Mouse (Mus musculus) lung, embryonic 14.5 days (tissue): ENCODE measurements around the gene Ube2m. TPM values are rescaled to one million over a fixed set of nuclear protein-coding genes. Genes with fewer than 3 reads are reported as not detected.

Experiments used
- ATAC-seq: fragments of 200-750 bp; cut with Nextera tagmentation; 2 replicates; pipeline ENCODE4 v1.8.0; 2017; ENCODE audit warnings: mild to moderate bottlenecking, moderate TSS enrichment, moderate library complexity; ENCODE audit not compliant: insufficient read depth
- DNase-seq: peaks from one replicate; pipeline ENCODE4 v3.0.0-alpha.2; 2015
- H3K27ac ChIP-seq: fragments of 300-500 bp; sonication (generic); 2 replicates; pipeline ENCODE4 v1.5.1; 2014; ENCODE audit warnings: low read depth, mild to moderate bottlenecking, moderate library complexity
- H3K27me3 ChIP-seq: fragments of 300-500 bp; sonication (generic); 2 replicates; pipeline ENCODE4 v1.6.1; 2014; ENCODE audit warnings: low read length, control low read depth; ENCODE audit not compliant: insufficient read depth
- H3K36me3 ChIP-seq: fragments of 300-500 bp; sonication (generic); 2 replicates; pipeline ENCODE4 v1.6.1; 2014; ENCODE audit warnings: control low read depth; ENCODE audit not compliant: insufficient read depth
- H3K4me1 ChIP-seq: fragments of 300-500 bp; sonication (generic); 2 replicates; pipeline ENCODE4 v1.6.1; 2014; ENCODE audit warnings: antibody characterized with exemption, control low read depth; ENCODE audit not compliant: insufficient read depth
- H3K4me2 ChIP-seq: fragments of 300-500 bp; sonication (generic); 2 replicates; pipeline ENCODE4 v1.6.1; 2014; ENCODE audit warnings: mild to moderate bottlenecking
- H3K4me3 ChIP-seq: fragments of 300-500 bp; sonication (generic); 2 replicates; pipeline ENCODE4 v1.5.1; 2014; ENCODE audit warnings: low read depth, low read length
- H3K9ac ChIP-seq: fragments of 300-500 bp; sonication (generic); 2 replicates; pipeline ENCODE4 v1.6.1; 2014
- H3K9me3 ChIP-seq: fragments of 300-500 bp; sonication (generic); 2 replicates; pipeline ENCODE4 v1.6.1; 2016; ENCODE audit warnings: low read depth, low read length, control low read depth
- CTCF ChIP-seq: IDR thresholded peaks from 2 replicates; pipeline ENCODE4 v1.5.1; 2016; ENCODE audit warnings: antibody characterized with exemption, low read depth
- whole genome bisulfite sequencing: fragments of 180-500 bp; shearing (Covaris S2); extraction: QIAGEN DNeasy Blood & Tissue Kit; methylation state at CpG from one replicate; pipeline ENCODE4 v1.1.7; 2014; 5-methylcytosine and 5-hydroxymethylcytosine counted together
- polyA plus RNA-seq: library from polyadenylated mRNA; unstranded; fragments of >200 nt; fragmentation: Nextera tagmentation; extraction: Ambion mirVana; gene quantifications from 2 replicates; pipeline ENCODE4 v1.2.1, GENCODE M21; 2014

Ube2m gene
- polyA plus RNA-seq, 1 experiment from 2014 or later, result 168 TPM

DNA sequence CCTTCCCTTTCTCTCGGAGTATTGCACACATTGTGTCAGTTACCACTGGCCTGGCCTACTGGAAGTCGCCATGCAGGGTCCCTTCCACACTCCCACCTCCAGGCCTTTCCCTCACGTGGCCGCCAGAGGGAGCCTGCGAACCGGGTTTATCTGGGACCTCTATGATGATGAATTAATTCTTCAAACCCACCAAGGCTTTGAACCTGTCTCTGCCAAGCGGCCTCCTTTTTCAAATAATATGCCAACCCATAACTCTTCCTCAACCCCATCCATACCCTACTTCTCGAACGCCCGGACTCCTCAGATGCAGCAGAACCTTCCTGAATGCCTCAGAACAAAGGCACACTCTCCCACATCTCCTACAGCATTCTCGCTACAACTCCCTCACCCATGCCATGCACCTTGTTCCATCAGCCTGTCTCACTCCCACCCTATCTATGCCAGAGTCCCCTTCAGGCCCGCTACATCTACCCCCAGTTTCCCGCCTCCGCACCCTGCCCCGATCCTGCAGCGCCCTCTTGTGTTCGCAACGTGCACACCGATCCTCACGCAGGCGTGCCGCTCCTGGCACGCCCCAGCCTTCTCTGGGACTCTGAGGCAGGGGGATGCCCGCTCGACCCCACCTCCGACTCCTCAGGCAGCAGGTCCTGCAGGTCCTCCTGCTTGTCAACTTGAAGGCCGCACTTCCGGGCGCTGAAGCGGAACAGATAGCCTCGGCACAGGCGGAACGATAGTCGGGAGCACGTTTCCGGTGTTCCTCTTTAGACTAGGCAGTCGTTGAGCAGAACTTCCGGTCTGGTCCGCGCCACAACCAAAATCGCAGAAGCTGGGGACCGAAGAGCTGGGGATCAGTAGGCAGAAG lies 28.7 kb downstream of the Ube2m start:
- Histone ChIP-seq H3K4me3 (peak overlapping the region; percentile 63), H3K9ac (peak overlapping the region; percentile 72), H3K4me2 (peak overlapping the region; percentile 91), H3K36me3 (peaks cover 37% of the 10 kb centered on the region), H3K27me3 (no peaks in the 10 kb centered on the region), H3K9me3 (no peaks in the 10 kb centered on the region), H3K27ac (peak overlapping the region; percentile 96), H3K4me1 (no peaks in the 10 kb centered on the region)
- under 1% methylated on average over 42 of the region's 42 CpGs for WGBS
- peak; percentile 98 for DNase-seq
- ATAC-seq, result peak; percentile 90
- peak; percentile 92 for TF ChIP-seq CTCF

DNA sequence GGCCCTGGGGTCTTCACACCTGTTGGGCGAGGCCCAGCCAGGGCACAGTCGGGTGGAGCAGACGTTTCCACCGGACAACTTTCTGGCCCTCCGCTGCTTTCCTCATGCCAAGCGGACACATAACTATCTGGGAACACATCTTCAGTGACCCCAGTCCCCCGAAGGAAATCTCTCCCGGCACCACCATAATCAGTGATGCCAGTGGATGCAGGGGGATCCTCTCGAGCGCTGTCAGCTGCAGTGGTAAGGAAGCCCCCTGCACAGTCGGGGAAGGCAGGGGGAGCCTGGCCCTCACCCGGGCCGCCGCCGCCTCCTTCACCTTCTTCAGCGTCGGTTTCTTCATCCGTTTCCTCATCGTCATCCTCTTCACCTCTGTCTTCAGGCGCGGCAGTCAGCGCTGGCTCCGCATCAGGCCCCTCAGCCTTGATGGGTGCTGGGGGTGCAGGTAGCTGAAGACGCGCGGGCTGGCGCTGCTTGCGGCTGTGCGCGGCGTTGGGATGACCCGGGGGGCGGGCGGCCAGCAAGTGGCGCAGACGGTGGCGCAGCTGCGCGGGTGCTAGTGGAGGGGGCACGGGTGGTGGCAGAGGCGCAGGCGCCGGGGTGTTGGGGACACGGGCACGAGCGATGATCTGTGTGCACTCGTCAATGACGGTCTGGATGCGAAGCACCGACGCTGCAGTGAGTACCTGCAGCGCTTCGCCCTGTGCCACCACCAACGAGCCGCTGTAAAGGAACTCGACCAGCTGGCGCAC lies 30.6 kb downstream of the Ube2m start:
- Histone ChIP-seq H3K4me3 (no peak overlapping the region), H3K36me3 (peaks cover 41% of the 10 kb centered on the region), H3K9ac (peak overlapping the region; percentile 23; the same call in 1 of the 2 replicates), H3K27me3 (no peaks in the 10 kb centered on the region), H3K9me3 (no peaks in the 10 kb centered on the region), H3K27ac (no peak overlapping the region), H3K4me2 (0 out of 2 replicates have a peak overlapping the region, but pooled peaks have one; percentile 2), H3K4me1 (no peaks in the 10 kb centered on the region)
- TF ChIP-seq CTCF, result no peak
- WGBS, result 39% methylated on average over 57 of the region's 57 CpGs
- DNase-seq, result no peak
- ATAC-seq, result no peak

DNA sequence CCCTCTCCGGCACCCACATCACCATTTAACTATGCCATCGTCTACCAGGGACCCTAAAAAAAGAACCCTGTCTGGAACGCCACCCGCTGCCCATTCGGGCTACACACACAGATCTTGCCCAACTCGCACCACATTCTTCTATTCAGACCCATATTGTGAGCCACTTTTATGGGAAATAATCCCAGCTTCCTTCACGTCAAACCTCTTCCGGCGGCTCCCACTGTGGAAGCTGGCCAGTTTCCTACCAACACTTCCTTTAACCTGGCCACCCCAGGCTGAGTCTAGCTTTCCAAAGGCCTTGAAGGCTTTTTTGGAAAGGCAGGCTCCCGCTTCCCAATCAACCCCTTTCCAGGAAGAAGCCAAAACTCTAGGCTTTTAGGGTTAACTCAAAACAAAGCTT lies 31.5 kb downstream of the Ube2m start:
- Histone ChIP-seq H3K4me3 (no peak overlapping the region), H3K4me2 (no peak overlapping the region), H3K27ac (no peak overlapping the region), H3K9me3 (no peaks in the 10 kb centered on the region), H3K4me1 (no peaks in the 10 kb centered on the region), H3K27me3 (no peaks in the 10 kb centered on the region), H3K36me3 (peaks cover 41% of the 10 kb centered on the region), H3K9ac (no peak overlapping the region; the same call in 1 of the 2 replicates)
- TF ChIP-seq CTCF, result no peak
- DNase-seq (no peak), ATAC-seq (no peak)
- WGBS, result 82% methylated on average over 10 of the region's 10 CpGs

- 85% methylated on average over 17 of the region's 17 CpGs for WGBS
- DNase-seq (no peak), ATAC-seq (no peak)
- no peak overlapping the region for H3K4me3 ChIP-seq
- no peak overlapping the region for H3K4me2 ChIP-seq
- H3K4me1 ChIP-seq, result no peaks in the 10 kb centered on the region
- TF ChIP-seq CTCF, result no peak
- H3K9me3 ChIP-seq, result no peaks in the 10 kb centered on the region
- peaks cover 41% of the 10 kb centered on the region for H3K36me3 ChIP-seq
- no peak overlapping the region for H3K27ac ChIP-seq
- H3K9ac ChIP-seq, result no peak overlapping the region
- no peaks in the 10 kb centered on the region for H3K27me3 ChIP-seq
Measured at GRCm38 (mm10) chr7:13006011-13006410, 32.1 kb downstream of the Ube2m start.

DNA sequence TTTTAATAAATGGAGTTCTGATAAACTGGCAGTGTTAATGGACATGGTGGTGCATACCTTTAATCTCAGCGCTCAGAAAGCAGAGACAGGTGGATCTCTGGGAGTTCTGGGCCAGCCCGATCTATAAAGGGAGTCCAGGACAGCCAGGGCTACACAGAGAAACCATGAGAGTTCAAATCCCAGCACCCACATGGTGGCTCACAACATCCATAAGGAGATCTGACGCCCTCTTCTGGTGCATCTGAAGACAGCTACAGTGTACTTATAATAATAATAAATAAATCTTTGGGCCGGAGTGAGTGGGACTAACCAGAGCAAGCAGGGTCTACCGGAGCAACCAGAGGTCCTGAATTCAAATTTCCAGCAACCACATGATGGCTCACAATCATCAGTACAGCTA lies 34.7 kb downstream of the Ube2m start:
- ATAC-seq (no peak), DNase-seq (no peak)
- Histone ChIP-seq H3K36me3 (peaks cover 41% of the 10 kb centered on the region), H3K4me3 (no peak overlapping the region), H3K9me3 (no peaks in the 10 kb centered on the region), H3K4me2 (no peak overlapping the region), H3K9ac (no peak overlapping the region), H3K4me1 (no peaks in the 10 kb centered on the region), H3K27ac (no peak overlapping the region), H3K27me3 (no peaks in the 10 kb centered on the region)
- WGBS, result 77% methylated on average over 5 of the region's 5 CpGs
- no peak for TF ChIP-seq CTCF

DNA sequence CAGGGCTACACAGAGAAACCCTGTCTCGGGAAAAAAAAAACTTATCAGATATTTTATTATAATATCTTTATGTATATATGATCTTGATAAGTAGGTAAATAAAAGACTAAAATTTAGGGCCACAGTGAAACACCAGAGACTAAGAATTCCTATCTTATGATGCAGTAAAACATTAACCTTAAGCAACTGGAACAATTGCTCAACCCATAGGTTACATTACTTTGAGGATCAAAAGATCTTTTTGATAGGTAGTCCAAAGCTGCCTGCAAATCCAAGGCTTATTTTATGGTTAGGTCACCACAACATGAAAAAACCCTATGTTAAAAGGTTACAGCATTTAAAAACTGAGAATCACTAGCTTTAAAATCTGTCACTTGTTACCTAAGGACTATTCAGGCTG lies 36.5 kb downstream of the Ube2m start:
- Histone ChIP-seq H3K27ac (no peak overlapping the region), H3K4me2 (no peak overlapping the region), H3K4me1 (no peaks in the 10 kb centered on the region), H3K9me3 (no peaks in the 10 kb centered on the region), H3K9ac (no peak overlapping the region), H3K36me3 (peaks cover 23% of the 10 kb centered on the region), H3K27me3 (no peaks in the 10 kb centered on the region), H3K4me3 (no peak overlapping the region)
- 57% methylated on average over 1 of the region's 1 CpGs for WGBS
- no peak for TF ChIP-seq CTCF
- DNase-seq (no peak), ATAC-seq (no peak)

DNA sequence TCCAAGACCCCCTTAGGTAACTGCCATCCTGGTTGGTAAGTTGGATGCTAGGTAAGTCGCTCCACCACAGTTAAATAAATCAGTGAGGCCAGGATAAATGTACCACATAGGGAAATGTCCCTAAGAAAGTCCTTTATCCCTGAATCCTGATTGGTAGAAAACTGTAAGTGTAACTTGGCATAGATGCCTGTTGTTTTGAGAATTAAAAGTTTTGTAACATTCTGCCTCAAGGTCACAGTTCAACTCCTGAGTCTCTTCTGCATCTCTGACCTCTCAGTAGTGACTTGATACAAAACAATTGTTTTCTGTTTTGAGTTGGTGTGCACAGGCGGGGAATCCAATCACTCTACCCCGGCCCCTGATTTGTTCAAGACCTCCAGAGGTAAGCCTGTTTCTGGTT lies 39.2 kb downstream of the Ube2m start, which contains the start of gene Trim28:
Gene Trim28, plus strand, starts transcription at position 264 of the 400 bp plus-strand sequence.
- Histone ChIP-seq H3K27me3 (no peaks in the 10 kb centered on the region), H3K9me3 (no peaks in the 10 kb centered on the region), H3K27ac (no peak within 1 kb of the TSS), H3K9ac (no peak within 1 kb of the TSS), H3K4me2 (no peak within 1 kb of the TSS), H3K4me1 (no peaks in the 10 kb centered on the region), H3K4me3 (no peak within 1 kb of the TSS), H3K36me3 (0 out of 2 replicates have a peak, but pooled peaks cover 1% of the 10 kb centered on the region)
- 76% methylated on average over 3 of the region's 3 CpGs for WGBS
- DNase-seq (no peak), ATAC-seq (no peak)
- no peak for TF ChIP-seq CTCF
